19 mouse cellular contexts compared by ENCODE assay signal in the genomic region with DNA sequence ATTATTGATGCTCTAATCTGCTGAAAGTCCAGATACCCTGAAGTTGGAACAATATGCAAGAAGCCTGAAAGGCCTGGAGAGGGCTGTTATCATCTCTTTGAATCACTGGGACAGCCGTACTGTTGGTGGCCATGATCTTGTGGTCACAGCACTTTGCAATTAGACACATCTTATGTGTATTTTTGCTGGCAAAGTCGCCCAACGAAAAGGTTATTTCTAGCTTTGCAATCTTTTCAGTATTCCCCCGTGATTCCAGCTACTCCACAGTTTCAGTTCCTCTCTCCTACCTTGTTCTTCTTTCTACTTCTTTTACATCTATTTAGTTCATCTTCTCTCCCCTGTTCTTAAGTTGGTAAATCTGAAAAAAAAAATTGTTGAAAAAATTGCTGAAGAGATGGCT. TPM values are rescaled to one million over a fixed set of nuclear protein-coding genes. Genes with fewer than 3 reads are reported as not detected.
DNase-seq lines count a peak whose midpoint lies in the region; ATAC-seq and TF ChIP-seq lines count a peak whose summit lies in the region.
"Had no signal": no experiment of that assay in that cellular context is flagged by ENCODE, and none has a peak within 500 bp of the region (broad histone marks: within the 10 kb centered on the region; RNA-seq: fewer than 3 reads in every experiment).

No protein-coding gene starts in this region.

- no peaks in the 10 kb centered on the region for H3K36me3 ChIP-seq in midbrain, embryonic 11.5 days (ENCODE audit: control insufficient read depth, insufficient read depth, low read length)
- H3K36me3 ChIP-seq in midbrain, embryonic 13.5 days, result no peaks in the 10 kb centered on the region
- H3K36me3 ChIP-seq: embryonic facial prominence, embryonic 10.5 days; embryonic facial prominence, embryonic 12.5 days; forebrain, embryonic 15.5 days had no signal

- no peak for DNase-seq in layer of hippocampus, adult 2 months (ENCODE audit: low spot score in 2 of 2)
- no peak for DNase-seq in layer of hippocampus, adult 9-10 months (ENCODE audit: low spot score)
- DNase-seq in midbrain, embryonic 11.5 days (ENCODE audit: low spot score, missing footprints), result peak; percentile 75
- DNase-seq in adrenal gland, adult 18-20 months (ENCODE audit: low spot score in 2 of 2), result no peak
- DNase-seq in adrenal gland, adult 2 months, result no peak
- DNase-seq: adrenal gland, postnatal 10 days; adrenal gland, postnatal 25 days; cerebellum, adult 11-12 months; cerebellum, adult 2 months; cerebellum, adult 9-10 months; cerebellum, postnatal 10 days; cerebellum, postnatal 25 days; forebrain, postnatal 0 days had no signal

- WGBS in midbrain, embryonic 11.5 days, result 85% methylated on average over 4 of the region's 4 CpGs
- WGBS in midbrain, embryonic 13.5 days, result 88% methylated on average over 4 of the region's 4 CpGs

- no peak overlapping the region for H3K4me3 ChIP-seq in layer of hippocampus, adult 2 months
- no peak overlapping the region for H3K4me3 ChIP-seq in midbrain, embryonic 11.5 days (ENCODE audit: low read depth, low read length)
- no peak overlapping the region for H3K4me3 ChIP-seq in midbrain, embryonic 13.5 days (replicated peaks)
- H3K4me3 ChIP-seq: embryonic facial prominence, embryonic 10.5 days; embryonic facial prominence, embryonic 12.5 days; forebrain, embryonic 13.5 days; forebrain, embryonic 15.5 days had no signal

- H3K27me3 ChIP-seq in midbrain, embryonic 11.5 days (ENCODE audit: control insufficient read depth, insufficient read depth, low read length), result no peaks in the 10 kb centered on the region
- H3K27me3 ChIP-seq in midbrain, embryonic 13.5 days, result no peaks in the 10 kb centered on the region
- H3K27me3 ChIP-seq: embryonic facial prominence, embryonic 12.5 days; forebrain, embryonic 13.5 days; forebrain, embryonic 15.5 days had no signal

- peak overlapping the region; percentile 6; the same call in 1 of the 2 replicates for H3K27ac ChIP-seq in layer of hippocampus, adult 2 months
- no peak overlapping the region for H3K27ac ChIP-seq in midbrain, embryonic 11.5 days (ENCODE audit: low read depth, low read length)
- no peak overlapping the region for H3K27ac ChIP-seq in midbrain, embryonic 13.5 days
- H3K27ac ChIP-seq: embryonic facial prominence, embryonic 10.5 days; embryonic facial prominence, embryonic 12.5 days; forebrain, embryonic 13.5 days had no signal

- no peak overlapping the region for H3K9ac ChIP-seq in midbrain, embryonic 11.5 days (ENCODE audit: low read length)
- H3K9ac ChIP-seq in midbrain, embryonic 13.5 days (replicated peaks), result no peak overlapping the region
- H3K9ac ChIP-seq: embryonic facial prominence, embryonic 12.5 days; forebrain, embryonic 13.5 days; forebrain, embryonic 15.5 days; forebrain, postnatal 0 days had no signal

- peaks cover 16% of the 10 kb centered on the region for H3K4me1 ChIP-seq in midbrain, embryonic 11.5 days (ENCODE audit: control insufficient read depth, insufficient read depth, low read length)
- H3K4me1 ChIP-seq in midbrain, embryonic 13.5 days (replicated peaks), result peaks cover 27% of the 10 kb centered on the region

- no peak for ATAC-seq in midbrain, embryonic 11.5 days (ENCODE audit: low FRiP score)
- no peak for ATAC-seq in midbrain, embryonic 13.5 days
- peak; percentile 39 for ATAC-seq in granulocyte monocyte progenitor cell, adult 5-6 weeks (replicated peaks; ENCODE audit: poor library complexity, severe bottlenecking)
- ATAC-seq: forebrain, embryonic 13.5 days; forebrain, embryonic 15.5 days; forebrain, postnatal 0 days had no signal

- no peaks in the 10 kb centered on the region for H3K9me3 ChIP-seq in midbrain, embryonic 11.5 days (ENCODE audit: control insufficient read depth, low read length)
- no peaks in the 10 kb centered on the region for H3K9me3 ChIP-seq in midbrain, embryonic 13.5 days
- H3K9me3 ChIP-seq: embryonic facial prominence, embryonic 10.5 days; embryonic facial prominence, embryonic 12.5 days; forebrain, embryonic 13.5 days; forebrain, embryonic 15.5 days had no signal

- TF ChIP-seq CTCF in layer of hippocampus, adult 2 months (conservative IDR thresholded peaks at IDR 0.05), result no peak

- no peak overlapping the region for H3K4me2 ChIP-seq in midbrain, embryonic 11.5 days
- no peak overlapping the region for H3K4me2 ChIP-seq in midbrain, embryonic 13.5 days (replicated peaks)
- H3K4me2 ChIP-seq: embryonic facial prominence, embryonic 12.5 days; forebrain, embryonic 13.5 days; forebrain, embryonic 15.5 days had no signal

RNA-seq across cellular contexts. Expression of a gene that starts 26.0 kb away (rescaled TPM):
- 10 to 100 TPM; 72.0 to 77.6 TPM for total RNA-seq in layer of hippocampus, adult 2 months (2021)
- 9.2 and 11.1 TPM in 2 replicates for polyA plus RNA-seq in midbrain, embryonic 11.5 days (2014; fragmentation: Nextera tagmentation; extraction: Ambion mirVana)
- 22.3 and 29.1 TPM in 2 replicates for polyA plus RNA-seq in midbrain, embryonic 13.5 days (2015; fragmentation: Nextera tagmentation; extraction: Ambion mirVana)
- 41.1 and 65.7 TPM in 2 replicates for total RNA-seq in granulocyte monocyte progenitor cell, adult 5-6 weeks (2014; fragmentation: Nextera tagmentation)
- 27.8 and 33.5 TPM in 2 replicates for total RNA-seq in granulocyte monocyte progenitor cell, adult 5-6 weeks (2017)
- total RNA-seq in adrenal gland, adult 18-20 months (2021), result 1 to 10 TPM; 3.7 to 3.8 TPM
- 1 to 10 TPM; 4.6 to 5.7 TPM for total RNA-seq in adrenal gland, adult 2 months (2021)
- 0.92 and 2.3 TPM in 2 replicates for polyA plus RNA-seq in adrenal gland, adult 2 months (2012; rRNA removed)

Comparison
In these comparisons a context has a peak if more than half of its experiments do, and no peak if none do; other contexts are left out.
1. RNA of a gene that starts 26.0 kb away (total RNA-seq): 72.0 to 77.6 TPM in layer of hippocampus, adult 2 months and 27.8 to 65.7 TPM in granulocyte monocyte progenitor cell, adult 5-6 weeks; 4.6 to 5.7 TPM in adrenal gland, adult 2 months and 3.7 to 3.8 TPM in adrenal gland, adult 18-20 months; every median in the first group is over 4 times any median in the second.